Mouse (Mus musculus) lung, postnatal 4 days (tissue): Measurements from ENCODE around the gene Myo16.

Source experiments
- DNase-seq, 2 experiments: peaks; one replicate each; pipeline ENCODE4 v3.0.0; 2021

The Myo16 gene

DNA sequence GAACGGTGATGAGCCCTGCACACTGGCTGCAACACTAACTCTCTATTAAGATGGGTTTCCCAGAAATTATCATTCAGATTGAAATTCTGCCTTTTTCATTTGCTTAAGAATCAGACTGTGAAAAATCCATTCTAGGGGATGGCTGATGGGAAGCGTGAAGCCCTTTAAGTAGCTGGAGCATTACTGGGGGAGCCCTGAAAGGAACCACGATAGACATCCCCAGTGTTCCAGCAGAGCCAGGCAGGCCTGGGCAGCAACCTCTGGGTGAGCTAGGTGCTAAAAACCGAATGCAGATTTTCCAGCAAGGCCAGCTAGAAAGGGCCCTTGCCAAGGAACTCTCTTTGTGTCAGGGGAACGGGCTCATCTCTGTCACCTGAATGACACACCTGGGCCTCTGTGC is 407.9 kb downstream of the Myo16 start:
- DNase-seq, result no peak

DNA sequence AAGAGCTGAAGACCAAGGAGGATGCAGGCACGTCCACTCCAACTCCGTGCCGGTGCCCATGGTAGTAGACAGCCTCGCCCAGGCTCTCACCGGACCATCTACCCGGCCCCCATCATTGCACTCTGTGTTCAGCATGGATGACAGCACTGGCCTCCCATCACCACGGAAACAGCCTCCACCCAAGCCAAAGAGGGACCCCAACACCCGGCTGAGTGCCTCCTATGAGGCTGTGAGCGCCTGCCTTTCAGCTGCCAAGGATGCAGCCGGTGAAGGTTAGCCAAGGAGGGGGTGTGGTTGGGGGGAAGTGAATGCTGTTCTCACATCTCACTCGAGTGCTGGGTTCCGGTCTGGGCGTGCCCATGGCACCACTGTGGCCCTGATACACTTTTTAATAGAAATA is 408.3 kb downstream of the Myo16 start:
- DNase-seq, result no peak

DNA sequence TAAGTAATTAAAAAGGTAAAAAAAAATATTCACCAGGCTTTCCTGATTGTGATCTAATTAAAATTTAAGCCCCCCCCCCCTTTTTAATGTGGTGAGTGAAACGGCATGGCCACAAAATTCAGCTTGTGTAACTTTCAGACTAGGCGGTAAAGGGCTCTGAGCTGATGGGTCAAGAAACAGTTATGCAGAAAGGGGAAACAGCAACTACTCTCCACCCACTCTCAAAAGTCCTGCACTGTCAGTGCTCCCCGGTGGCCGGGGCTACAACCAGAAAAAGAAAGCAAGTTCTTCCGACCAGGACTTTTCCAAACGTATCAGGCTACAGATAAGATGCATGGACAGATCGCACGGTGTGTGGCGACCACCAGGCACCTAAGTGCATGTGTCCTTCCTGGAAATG is 408.9 kb downstream of the Myo16 start:
- DNase-seq, result no peak

DNA sequence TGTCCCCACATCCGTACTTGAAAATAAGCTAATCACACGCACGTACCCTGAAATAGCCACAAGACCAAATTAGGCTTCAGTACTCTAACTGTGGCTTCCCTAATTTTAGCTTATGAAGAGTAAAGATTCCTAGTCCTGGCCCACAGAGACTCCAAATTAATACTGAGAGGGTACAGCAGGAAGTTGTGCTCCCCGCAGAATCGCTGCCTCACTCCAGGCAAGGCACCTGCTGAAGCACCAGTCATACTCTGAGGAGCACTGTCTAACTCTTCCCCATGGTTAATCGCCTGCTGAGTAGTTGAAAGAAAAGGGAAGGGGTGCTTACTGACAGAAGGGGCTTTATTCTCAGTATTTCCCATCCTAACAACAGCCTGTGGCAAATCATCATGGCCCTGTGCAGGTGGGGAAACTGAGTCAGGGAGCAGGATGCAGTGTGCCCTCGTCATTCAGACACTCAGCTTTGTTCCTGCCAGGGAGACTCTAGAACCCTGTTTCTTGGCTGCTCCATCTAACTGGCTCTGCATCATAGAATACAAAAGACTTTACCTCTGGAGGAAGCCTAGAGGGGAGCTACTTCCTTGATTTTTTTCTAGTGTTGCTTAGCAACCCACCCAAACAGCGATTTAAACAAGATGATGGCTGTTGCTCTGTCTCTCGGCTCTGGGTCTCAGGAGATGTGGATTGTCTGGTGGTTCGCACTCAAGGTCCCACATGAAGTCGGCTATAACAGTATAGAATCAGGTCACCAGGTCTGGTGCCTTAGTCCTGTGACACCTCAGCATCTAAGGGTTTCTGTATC is 411.7 kb downstream of the Myo16 start:
- no peak for DNase-seq

DNA sequence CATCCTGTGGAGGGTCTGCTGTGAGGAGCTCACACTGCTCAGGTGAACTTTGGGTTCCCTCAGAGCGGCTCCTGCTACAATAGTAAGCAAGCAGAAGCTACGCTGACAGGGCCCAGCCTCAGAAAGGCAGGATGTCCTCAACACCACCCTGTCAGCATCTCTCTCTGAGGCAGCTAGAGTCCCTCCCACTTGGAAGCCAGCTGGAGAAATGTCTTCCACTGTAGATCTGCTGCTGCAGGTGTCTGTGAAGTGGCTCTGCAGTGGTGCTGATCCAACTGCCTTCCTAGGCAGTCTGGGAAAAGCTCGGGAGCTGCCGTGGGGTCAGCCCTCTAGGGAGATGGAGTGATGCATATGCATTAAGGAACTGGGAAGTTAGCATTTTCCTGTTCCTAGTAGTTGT is 414.7 kb downstream of the Myo16 start:
- no peak for DNase-seq

DNA sequence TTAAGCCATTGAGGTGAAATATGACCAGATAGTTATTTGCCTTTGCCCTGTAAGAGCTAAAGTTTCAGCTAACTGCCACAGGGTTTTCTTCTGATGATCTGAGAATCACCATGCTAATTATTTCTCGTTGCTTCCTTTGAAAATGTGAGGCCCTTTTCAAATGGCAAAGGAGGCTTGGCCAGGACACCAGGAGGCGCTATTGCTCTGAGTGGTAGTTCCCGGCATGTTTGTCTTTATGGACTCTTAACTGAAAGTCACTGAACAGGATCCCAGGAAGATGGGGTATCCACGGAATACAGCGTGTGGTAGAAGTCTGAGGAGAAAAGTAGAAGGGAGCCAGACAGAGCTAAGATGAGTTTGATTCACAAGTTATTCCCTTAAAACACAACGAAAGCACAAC is 420.4 kb downstream of the Myo16 start:
- peak; percentile 64 to 83 for DNase-seq

- DNase-seq, result no peak
Observed at GRCm38 (mm10) chr8:10575244-10575643, 421.5 kb downstream of the Myo16 start.

DNA sequence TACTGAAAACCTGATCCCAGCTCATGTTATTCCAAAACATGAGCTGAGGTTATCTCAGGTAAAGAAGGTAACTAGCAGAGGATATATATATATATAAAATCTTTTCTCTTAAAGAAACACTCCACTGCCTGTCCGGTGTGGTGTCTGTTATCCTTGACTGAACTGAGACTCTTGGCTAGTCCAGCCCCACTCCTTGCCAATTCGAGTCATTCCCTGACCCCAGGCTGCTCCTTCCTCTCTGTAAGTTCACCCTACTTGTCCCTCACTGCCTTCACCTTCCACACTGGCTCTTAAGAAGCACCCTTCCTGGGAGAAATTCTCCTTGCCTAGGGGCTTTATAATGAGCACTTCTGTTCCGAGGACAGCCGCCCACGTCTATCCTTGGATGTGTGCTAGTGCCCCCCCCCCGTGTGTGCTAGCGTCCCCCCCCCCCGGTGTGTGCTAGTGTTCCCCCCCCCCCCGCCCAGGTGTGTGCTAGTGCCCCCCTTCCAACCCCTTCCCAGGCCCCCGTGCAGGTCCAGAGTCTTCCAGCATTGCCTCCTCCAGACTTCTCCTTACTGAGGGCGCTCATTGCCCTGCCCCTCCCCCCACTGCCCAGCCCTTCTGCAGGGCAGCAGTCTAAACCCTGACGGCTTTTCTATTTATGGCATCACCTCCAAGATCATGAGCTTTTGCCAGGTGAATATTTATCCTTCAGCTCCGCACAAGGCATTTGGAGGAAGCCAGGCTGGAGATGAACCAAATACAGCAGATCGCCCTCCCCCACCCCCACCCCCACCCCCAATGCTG is 433.4 kb downstream of the Myo16 start:
- peak; percentile 24 to 33 for DNase-seq

GRCm38 (mm10) chr8:10589422-10589933 is 435.8 kb downstream of the Myo16 start:
- no peak for DNase-seq

DNA sequence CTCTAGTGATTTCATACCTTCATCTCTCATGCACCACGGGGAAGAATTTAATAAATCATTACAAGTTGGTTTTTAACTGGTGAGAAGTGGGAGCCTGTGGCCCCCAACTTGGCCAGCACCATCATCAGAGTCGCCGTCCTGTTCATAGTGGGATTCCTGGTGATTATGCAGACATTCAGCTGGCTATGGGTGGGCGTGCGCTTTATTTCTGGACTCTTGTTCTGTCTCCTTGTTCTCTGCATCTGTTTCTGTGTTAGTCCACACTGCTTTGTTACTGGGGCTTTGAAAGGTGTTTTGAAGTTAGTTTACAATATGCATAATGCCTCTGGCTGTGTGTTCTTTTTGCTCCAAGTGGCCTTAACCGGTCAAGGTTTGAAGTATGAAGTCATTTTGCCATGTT is 439.2 kb downstream of the Myo16 start:
- no peak for DNase-seq

DNA sequence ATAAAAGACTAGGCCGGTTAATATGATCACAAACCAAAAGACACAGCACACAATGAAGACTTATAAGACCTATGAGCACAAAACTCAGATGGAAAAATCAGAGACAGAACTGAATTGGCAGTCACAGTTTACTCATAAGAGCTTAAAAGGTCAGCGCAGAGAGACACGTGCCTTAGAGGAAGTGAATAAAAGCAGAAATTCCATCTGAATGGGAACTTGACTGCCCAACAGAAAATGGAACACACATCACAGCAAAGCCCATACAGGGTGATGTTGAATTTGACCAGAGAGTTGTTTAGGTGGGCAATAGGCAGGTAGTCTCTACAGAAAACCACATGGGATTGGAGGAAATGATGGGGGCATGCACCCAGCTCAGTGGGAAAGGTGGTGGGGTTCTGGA is 442.6 kb downstream of the Myo16 start:
- DNase-seq, result no peak

DNA sequence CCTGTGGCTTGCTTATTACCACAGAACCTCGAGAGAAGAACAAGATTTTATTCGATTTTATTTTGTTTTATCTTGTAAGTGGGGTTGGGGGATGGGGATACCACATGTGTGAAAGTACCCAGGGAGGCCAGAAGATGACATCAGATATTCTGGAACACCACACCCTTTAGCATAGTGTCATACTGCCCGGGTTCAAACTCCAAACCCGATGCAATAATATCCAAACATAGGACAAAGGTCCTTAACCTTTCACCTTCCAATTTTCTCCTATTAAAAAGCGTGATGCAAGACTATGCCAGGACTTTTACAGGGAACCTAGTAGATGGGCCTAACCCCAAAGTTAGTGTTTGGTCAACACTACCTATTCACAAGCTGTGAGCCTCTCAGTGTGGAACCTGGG is 443.9 kb downstream of the Myo16 start:
- DNase-seq, result no peak

DNA sequence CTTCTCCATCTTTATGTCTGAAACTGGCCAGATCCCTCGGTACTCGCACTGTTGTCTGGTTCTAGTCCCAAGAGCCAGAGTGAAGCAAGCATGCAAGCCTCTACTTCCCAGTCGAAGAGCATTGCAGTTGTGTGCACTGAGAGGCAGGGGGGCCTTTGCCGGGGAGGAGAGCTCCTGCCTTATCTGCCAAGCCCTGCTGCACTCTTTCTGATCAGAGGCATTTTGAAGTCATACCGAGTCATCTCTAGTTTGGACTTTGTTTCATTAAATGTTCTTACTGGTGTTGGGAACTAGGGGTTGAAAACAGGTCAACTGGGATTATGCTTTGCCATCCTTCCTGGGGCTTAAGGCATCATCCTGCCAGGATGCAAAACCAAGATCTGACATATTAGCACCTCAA is 445.2 kb downstream of the Myo16 start:
- no peak for DNase-seq

DNA sequence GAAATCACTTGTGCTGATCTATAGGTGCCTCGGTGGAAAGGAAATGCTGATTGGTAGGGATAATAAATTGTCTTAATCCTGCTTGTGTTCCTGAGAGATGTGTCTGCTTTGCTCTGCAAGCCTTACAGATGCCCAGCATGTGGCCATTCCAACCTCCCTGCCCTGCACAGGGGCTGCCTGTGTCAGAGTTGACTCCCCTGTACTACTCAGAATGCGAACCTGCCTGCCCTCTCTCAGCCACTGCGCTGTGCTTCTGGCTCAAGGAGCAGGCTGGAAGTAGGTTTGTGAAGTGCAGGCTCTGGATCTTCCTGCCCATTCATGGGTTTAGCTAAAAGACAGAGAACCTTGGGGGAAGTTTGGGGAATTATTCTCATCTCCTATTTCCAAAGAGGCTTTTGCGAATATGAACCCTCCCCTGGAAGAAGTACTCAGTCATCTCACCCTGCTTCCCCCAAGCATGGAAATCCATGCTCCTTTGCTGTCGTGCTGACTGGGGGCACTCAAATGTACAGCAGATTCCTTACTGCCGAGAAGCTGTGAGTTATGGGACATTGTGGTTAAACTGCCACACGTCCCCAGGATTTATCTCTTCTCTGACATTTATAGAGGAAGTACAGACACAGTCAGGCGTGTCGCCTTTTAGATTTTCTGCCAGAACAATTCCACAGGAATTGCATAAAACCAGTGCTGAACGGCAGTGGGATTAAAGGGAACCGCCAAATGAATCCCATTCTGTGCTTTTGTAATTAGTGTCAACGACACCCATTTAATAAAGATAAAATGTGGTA is 452.5 kb downstream of the Myo16 start:
- no peak for DNase-seq

DNA sequence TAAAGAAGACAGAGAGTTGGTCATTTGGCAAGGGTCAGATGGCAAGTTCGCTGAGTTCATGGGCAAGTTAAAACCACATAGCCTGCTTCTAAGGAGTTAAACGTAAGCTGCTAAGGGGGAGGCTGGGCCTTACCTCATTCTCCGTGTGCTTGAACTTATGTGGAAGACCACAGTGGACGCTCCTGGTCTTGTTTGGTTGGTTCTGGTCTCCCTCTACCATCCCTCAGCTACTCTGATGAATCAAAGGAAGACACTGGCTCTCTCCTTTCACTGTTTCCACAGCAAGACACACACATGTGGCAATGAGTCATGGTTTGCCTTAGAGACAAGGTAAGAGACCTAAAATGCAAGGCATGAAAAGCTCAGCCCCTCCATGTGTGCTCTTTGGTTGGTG is 453.1 kb downstream of the Myo16 start:
- no peak for DNase-seq

- no peak for DNase-seq
Observed at GRCm38 (mm10) chr8:10611636-10612035, 457.9 kb downstream of the Myo16 start.

DNA sequence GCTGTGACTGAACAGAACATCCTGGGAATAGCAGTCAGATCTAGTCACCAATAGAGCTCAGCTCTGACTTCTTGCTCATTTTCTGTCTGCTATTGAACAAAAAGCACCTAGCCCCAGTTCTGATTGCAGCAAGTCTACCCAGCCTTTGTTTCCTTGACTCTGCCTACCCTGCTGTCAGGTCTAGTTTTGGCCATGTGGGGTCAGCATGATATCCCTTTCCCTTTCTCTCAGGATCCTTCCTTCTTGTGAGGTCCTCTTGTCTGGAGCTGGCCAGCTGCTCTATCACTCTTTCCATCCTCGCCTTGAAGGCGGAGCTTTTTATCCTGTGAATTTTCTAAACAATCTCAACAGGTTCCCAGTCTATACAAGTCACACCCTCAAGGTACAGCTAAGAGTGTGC is 459.7 kb downstream of the Myo16 start:
- peak in 1 of 2 experiments; percentile 17 for DNase-seq

GRCm38 (mm10) chr8:10619689-10620088 is 466.0 kb downstream of the Myo16 start:
- peak in 1 of 2 experiments; percentile 29 for DNase-seq

- DNase-seq, result no peak
Observed at GRCm38 (mm10) chr8:10625262-10625661, 471.6 kb downstream of the Myo16 start.

DNA sequence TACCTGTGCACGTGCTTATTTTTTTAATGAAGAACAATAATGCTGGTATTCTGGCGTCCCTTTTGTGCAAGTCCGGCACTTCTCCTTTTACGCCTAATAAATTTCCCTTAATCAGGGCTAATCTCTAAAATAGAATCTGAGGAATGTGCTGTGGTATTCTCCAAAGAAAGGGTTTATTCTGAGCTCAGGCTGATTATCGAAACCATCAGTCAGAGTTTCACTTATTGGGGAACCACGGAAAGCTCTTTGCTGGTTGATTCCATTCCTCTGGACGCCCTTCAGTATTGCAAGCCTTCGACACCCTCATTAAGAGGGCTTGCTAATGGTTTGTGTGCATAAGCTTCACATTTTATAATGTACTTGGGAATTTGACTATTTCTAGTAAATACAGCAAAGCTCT is 475.0 kb downstream of the Myo16 start:
- DNase-seq, result no peak

GRCm38 (mm10) chr8:10629862-10630261 is 476.2 kb downstream of the Myo16 start:
- no peak for DNase-seq

DNA sequence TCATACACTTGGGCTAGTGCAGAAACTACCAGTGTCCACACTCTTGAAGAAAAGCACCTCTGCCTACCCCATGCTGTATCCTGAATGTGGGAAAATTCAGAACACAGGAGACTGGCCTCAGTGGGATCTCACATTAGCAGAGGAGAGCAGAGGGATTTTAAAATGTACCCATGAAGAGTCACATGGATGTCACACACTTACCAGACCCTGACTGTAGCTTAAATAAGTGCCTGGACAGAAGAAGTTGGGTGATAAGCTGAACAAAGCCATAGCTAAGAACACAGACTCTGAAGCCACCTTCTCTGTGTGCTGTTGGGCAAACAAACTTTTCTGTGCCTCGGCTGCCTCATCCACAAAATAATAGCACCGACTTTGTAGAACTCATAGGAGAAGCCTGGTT is 477.3 kb downstream of the Myo16 start:
- DNase-seq, result no peak

DNA sequence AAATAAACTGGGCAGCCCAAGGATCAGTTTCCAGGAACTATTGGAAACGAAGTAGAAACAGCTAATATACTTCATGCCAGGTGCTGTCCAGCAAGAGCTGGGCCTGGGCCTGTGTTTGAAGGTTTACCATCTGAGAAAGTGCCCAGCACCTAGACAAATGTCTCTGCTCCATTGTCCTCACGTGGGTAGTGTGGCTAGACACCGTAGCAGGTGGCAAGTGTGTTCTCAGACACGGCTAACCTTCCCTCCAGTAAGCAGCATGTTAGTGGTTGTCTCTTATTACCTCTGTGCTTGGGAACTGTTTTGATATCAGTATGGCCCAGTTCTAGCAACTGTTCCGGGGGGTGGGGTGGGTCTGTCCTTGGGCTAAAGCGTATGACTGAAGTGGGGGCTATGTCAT is 478.9 kb downstream of the Myo16 start:
- DNase-seq, result no peak
